Mouse (Mus musculus): ENCODE results near the gene Snx29. TPM values are rescaled to one million over a fixed set of nuclear protein-coding genes. Genes with fewer than 3 reads are reported as not detected.

Snx29 gene
- polyA plus RNA-seq, 1 experiment from 2014 or later, result 15.3 TPM

DNA sequence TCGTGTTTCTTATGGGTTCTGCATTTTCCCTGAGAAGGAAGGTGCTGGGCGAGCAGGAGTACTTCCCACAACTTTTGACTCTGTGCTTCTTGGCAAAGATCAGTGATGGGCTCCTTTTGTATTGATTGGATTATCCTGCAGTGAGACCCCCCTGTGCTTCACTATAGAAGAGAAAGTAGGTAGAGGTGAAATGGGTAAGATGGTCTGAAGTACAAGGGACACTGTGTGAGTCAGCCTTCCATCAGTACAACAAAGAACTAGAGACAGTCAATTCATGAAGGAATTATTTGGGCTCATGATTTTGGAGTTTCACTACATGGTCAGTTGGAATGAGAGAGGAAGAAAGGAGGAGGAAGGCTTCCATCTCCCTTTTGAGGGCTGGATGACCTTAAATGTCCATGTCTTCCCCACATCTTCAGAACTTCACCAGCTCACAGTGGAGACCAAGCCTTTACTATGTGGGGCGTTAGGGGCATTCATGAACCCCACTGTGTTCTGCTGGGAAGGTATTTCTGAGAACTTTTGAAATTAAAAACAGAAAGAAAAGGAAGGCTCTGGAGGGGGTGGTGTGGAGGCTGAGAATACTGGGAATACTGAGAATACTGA lies 363.1 kb downstream of the Snx29 start:
- Histone ChIP-seq H3K4me2 (replicated peaks; ENCODE audit: low read depth, low read length) (no peak overlapping the region), H3K4me1 (replicated peaks; ENCODE audit: control insufficient read depth, insufficient read depth, low read length) (no peaks in the 10 kb centered on the region), H3K27me3 (ENCODE audit: control insufficient read depth, insufficient read depth, low read length) (no peaks in the 10 kb centered on the region), H3K9ac (ENCODE audit: low read depth, low read length) (no peak overlapping the region), H3K9me3 (ENCODE audit: control insufficient read depth, low read length) (no peaks in the 10 kb centered on the region), H3K4me3 (ENCODE audit: low read depth, low read length) (no peak overlapping the region), H3K27ac (ENCODE audit: low read depth, low read length) (no peak overlapping the region), H3K36me3 (ENCODE audit: control insufficient read depth, insufficient read depth, low read length) (no peaks in the 10 kb centered on the region)
- ATAC-seq (ENCODE audit: low FRiP score) (no peak), DNase-seq (ENCODE audit: low spot score) (no peak)
- 87% methylated on average over 3 of the region's 3 CpGs for WGBS

DNA sequence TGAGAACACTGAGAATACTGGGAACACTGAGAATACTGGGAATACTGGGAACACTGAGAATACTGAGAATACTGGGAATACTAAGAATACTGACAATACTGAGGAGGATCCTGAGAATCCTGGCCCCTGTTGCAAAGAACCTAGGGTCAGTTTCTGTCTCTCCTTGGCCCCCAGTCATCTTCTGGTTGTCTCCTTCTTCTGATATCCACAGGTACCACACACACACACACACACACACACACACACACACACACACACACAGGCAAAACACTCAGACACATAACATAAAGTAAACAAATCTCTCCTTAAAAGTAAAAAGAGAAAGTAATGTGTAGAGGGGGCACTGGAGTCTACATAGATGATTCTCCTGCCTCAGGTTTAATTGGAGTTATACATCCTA lies 365.1 kb downstream of the Snx29 start:
- H3K27ac ChIP-seq (ENCODE audit: low read depth, low read length), result no peak overlapping the region
- DNase-seq (ENCODE audit: low spot score) (no peak), ATAC-seq (ENCODE audit: low FRiP score) (no peak)
- no peaks in the 10 kb centered on the region for H3K4me1 ChIP-seq (replicated peaks; ENCODE audit: control insufficient read depth, insufficient read depth, low read length)
- no peak overlapping the region for H3K9ac ChIP-seq (ENCODE audit: low read depth, low read length)
- H3K9me3 ChIP-seq (ENCODE audit: control insufficient read depth, low read length), result no peaks in the 10 kb centered on the region
- no peak overlapping the region for H3K4me3 ChIP-seq (ENCODE audit: low read depth, low read length)
- H3K27me3 ChIP-seq (ENCODE audit: control insufficient read depth, insufficient read depth, low read length), result no peaks in the 10 kb centered on the region
- no peaks in the 10 kb centered on the region for H3K36me3 ChIP-seq (ENCODE audit: control insufficient read depth, insufficient read depth, low read length)
- no peak overlapping the region for H3K4me2 ChIP-seq (replicated peaks; ENCODE audit: low read depth, low read length)

DNA sequence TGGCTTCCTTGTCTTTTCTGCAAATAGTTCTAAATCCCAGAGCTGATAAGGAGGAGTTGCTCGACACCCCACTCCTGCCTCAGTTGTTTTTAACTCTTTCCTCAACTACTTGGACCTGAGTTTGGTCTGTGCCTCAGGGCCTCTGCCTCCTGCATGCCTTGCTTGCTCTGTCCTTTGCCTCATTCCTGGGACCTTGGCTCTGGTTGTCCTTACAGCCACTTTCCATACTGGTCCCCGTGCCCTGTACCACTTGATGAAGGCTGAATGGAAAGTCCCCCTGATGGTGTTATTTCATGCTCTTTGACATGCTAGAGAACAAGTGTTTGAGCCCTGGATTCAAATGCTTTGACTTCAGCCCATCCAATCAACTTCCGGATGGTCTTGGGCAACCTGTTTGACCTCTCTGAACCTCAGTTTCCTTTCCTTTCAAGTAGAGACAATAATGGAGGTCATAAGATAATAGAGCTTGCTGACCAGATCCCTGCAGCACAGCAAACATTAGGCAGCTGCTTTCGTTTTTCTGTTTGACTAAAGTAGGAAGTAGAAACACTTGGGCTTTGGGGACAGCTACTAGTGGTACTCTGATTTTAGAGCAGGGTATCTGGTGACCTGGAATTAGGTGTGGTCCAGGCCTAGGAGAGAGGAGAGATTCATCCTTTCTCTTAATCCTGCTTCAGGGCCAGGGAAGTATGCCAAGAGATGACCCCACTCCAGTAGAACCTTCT lies 365.7 kb downstream of the Snx29 start:
- Histone ChIP-seq H3K9me3 (ENCODE audit: control insufficient read depth, low read length) (no peaks in the 10 kb centered on the region), H3K9ac (ENCODE audit: low read depth, low read length) (no peak overlapping the region), H3K4me3 (ENCODE audit: low read depth, low read length) (no peak overlapping the region), H3K27me3 (ENCODE audit: control insufficient read depth, insufficient read depth, low read length) (no peaks in the 10 kb centered on the region), H3K36me3 (ENCODE audit: control insufficient read depth, insufficient read depth, low read length) (no peaks in the 10 kb centered on the region), H3K4me1 (replicated peaks; ENCODE audit: control insufficient read depth, insufficient read depth, low read length) (no peaks in the 10 kb centered on the region), H3K4me2 (replicated peaks; ENCODE audit: low read depth, low read length) (no peak overlapping the region), H3K27ac (ENCODE audit: low read depth, low read length) (no peak overlapping the region)
- ATAC-seq (ENCODE audit: low FRiP score) (no peak), DNase-seq (ENCODE audit: low spot score) (no peak)
- WGBS, result 66% methylated on average over 4 of the region's 4 CpGs

GRCm38 (mm10) chr16:11690097-11690496 lies 367.4 kb downstream of the Snx29 start:
- ATAC-seq (ENCODE audit: low FRiP score) (no peak), DNase-seq (ENCODE audit: low spot score) (no peak)
- no peaks in the 10 kb centered on the region for H3K36me3 ChIP-seq (ENCODE audit: control insufficient read depth, insufficient read depth, low read length)
- H3K4me1 ChIP-seq (replicated peaks; ENCODE audit: control insufficient read depth, insufficient read depth, low read length), result no peaks in the 10 kb centered on the region
- no peaks in the 10 kb centered on the region for H3K27me3 ChIP-seq (ENCODE audit: control insufficient read depth, insufficient read depth, low read length)
- H3K4me3 ChIP-seq (ENCODE audit: low read depth, low read length), result no peak overlapping the region
- H3K27ac ChIP-seq (ENCODE audit: low read depth, low read length), result no peak overlapping the region
- H3K9ac ChIP-seq (ENCODE audit: low read depth, low read length), result no peak overlapping the region
- no peaks in the 10 kb centered on the region for H3K9me3 ChIP-seq (ENCODE audit: control insufficient read depth, low read length)
- 95% methylated on average over 8 of the region's 8 CpGs for WGBS
- H3K4me2 ChIP-seq (replicated peaks; ENCODE audit: low read depth, low read length), result no peak overlapping the region

DNA sequence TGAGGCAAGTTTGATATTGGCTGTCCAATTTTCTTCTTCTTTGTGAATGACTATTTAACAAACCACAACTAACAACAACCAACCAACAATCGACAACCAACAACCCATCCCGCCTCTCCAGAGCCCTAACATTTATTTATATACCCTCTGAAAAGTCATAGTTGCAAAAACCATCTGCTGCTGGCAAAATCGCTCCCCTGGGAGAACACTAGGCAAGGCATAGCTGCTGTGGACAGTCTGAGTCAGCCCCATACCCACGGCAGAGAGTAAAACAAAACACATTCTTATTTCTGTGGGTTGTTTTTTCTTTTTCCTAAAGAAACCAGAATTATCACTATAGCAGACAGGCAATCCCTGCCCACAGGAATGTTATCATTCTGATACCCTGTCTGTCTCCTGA lies 368.0 kb downstream of the Snx29 start:
- H3K27ac ChIP-seq (ENCODE audit: low read depth, low read length), result no peak overlapping the region
- DNase-seq (ENCODE audit: low spot score) (no peak), ATAC-seq (ENCODE audit: low FRiP score) (no peak)
- no peaks in the 10 kb centered on the region for H3K9me3 ChIP-seq (ENCODE audit: control insufficient read depth, low read length)
- no peak overlapping the region for H3K4me3 ChIP-seq (ENCODE audit: low read depth, low read length)
- H3K27me3 ChIP-seq (ENCODE audit: control insufficient read depth, insufficient read depth, low read length), result no peaks in the 10 kb centered on the region
- WGBS, result 80% methylated on average over 4 of the region's 4 CpGs
- H3K9ac ChIP-seq (ENCODE audit: low read depth, low read length), result no peak overlapping the region
- no peaks in the 10 kb centered on the region for H3K4me1 ChIP-seq (replicated peaks; ENCODE audit: control insufficient read depth, insufficient read depth, low read length)
- H3K4me2 ChIP-seq (replicated peaks; ENCODE audit: low read depth, low read length), result no peak overlapping the region
- no peaks in the 10 kb centered on the region for H3K36me3 ChIP-seq (ENCODE audit: control insufficient read depth, insufficient read depth, low read length)

DNA sequence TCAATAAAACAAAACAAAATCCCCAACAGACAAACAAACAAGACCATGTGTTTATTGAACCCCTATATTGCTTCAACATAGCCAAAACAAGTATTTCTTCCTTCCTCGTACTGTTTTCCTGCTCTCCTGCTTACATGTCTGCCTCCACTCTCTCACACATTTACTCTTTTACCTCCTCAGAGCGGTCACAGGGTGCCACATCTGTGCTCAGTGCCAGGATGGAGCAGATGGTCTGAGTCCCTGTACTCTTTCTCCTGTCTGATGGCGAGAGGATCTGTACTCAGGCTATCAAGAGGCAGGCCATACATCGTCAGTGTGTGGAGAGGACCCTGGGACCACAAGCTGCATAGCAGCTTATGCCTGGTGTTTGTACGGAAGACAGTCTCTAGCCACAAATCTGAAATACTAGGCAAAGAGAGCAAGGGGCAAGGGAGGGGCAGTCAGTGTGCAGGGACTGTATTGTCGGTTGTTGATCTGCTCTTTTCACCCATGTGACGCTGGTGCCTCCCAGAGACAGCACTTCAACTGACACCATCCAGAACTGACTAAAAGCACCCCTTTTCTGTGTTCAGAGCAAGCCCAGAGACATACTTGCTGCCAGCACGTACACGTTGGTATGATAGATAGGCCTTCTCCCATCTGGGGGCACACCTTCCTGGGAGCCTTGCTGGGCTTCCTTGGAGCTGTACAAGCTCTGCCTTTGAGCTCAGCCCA lies 368.9 kb downstream of the Snx29 start:
- 75% methylated on average over 9 of the region's 9 CpGs for WGBS
- Histone ChIP-seq H3K27me3 (ENCODE audit: control insufficient read depth, insufficient read depth, low read length) (no peaks in the 10 kb centered on the region), H3K9ac (ENCODE audit: low read depth, low read length) (no peak overlapping the region), H3K9me3 (ENCODE audit: control insufficient read depth, low read length) (no peaks in the 10 kb centered on the region), H3K4me3 (ENCODE audit: low read depth, low read length) (no peak overlapping the region), H3K27ac (ENCODE audit: low read depth, low read length) (no peak overlapping the region), H3K4me1 (replicated peaks; ENCODE audit: control insufficient read depth, insufficient read depth, low read length) (no peaks in the 10 kb centered on the region), H3K4me2 (replicated peaks; ENCODE audit: low read depth, low read length) (no peak overlapping the region), H3K36me3 (ENCODE audit: control insufficient read depth, insufficient read depth, low read length) (no peaks in the 10 kb centered on the region)
- DNase-seq (ENCODE audit: low spot score), result no peak
- no peak for ATAC-seq (ENCODE audit: low FRiP score)

DNA sequence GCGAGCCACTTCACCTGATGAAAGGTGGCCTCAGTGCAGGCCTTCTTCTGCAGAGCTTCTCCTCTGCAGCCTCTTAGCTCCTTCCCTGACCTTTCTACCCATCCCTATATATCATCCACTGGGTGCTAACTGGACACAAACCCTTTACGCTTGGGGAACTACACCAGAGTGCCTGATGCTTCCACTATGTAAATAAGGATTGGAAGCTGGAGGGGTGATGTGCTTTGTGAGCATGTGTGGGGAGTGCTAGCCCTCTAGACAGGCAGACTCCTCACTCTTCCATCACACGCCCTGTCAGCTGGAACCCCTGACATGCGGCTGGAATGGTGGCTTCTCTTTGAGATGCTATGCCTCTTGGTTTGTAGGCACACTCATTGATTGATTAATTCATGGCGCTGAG lies 370.0 kb downstream of the Snx29 start:
- 64% methylated on average over 5 of the region's 5 CpGs for WGBS

GRCm38 (mm10) chr16:11694386-11694785 lies 371.7 kb downstream of the Snx29 start:
- ATAC-seq (ENCODE audit: low FRiP score) (no peak), DNase-seq (ENCODE audit: low spot score) (no peak)
- Histone ChIP-seq H3K4me2 (replicated peaks; ENCODE audit: low read depth, low read length) (no peak overlapping the region), H3K27me3 (ENCODE audit: control insufficient read depth, insufficient read depth, low read length) (no peaks in the 10 kb centered on the region), H3K27ac (ENCODE audit: low read depth, low read length) (no peak overlapping the region), H3K9me3 (ENCODE audit: control insufficient read depth, low read length) (no peaks in the 10 kb centered on the region), H3K9ac (ENCODE audit: low read depth, low read length) (no peak overlapping the region), H3K4me1 (replicated peaks; ENCODE audit: control insufficient read depth, insufficient read depth, low read length) (no peaks in the 10 kb centered on the region), H3K4me3 (ENCODE audit: low read depth, low read length) (no peak overlapping the region), H3K36me3 (ENCODE audit: control insufficient read depth, insufficient read depth, low read length) (no peaks in the 10 kb centered on the region)
- 78% methylated on average over 4 of the region's 4 CpGs for WGBS

More for the DNA sequence above, 370.0 kb downstream of the Snx29 start:
- H3K4me3 ChIP-seq (ENCODE audit: low read depth, low read length), result no peak overlapping the region
- no peaks in the 10 kb centered on the region for H3K36me3 ChIP-seq (ENCODE audit: control insufficient read depth, insufficient read depth, low read length)
- H3K4me2 ChIP-seq (replicated peaks; ENCODE audit: low read depth, low read length), result no peak overlapping the region
- no peaks in the 10 kb centered on the region for H3K27me3 ChIP-seq (ENCODE audit: control insufficient read depth, insufficient read depth, low read length)
- H3K4me1 ChIP-seq (replicated peaks; ENCODE audit: control insufficient read depth, insufficient read depth, low read length), result no peaks in the 10 kb centered on the region
- ATAC-seq (ENCODE audit: low FRiP score) (no peak), DNase-seq (ENCODE audit: low spot score) (no peak)
- H3K9ac ChIP-seq (ENCODE audit: low read depth, low read length), result no peak overlapping the region
- H3K9me3 ChIP-seq (ENCODE audit: control insufficient read depth, low read length), result no peaks in the 10 kb centered on the region
- no peak overlapping the region for H3K27ac ChIP-seq (ENCODE audit: low read depth, low read length)

DNA sequence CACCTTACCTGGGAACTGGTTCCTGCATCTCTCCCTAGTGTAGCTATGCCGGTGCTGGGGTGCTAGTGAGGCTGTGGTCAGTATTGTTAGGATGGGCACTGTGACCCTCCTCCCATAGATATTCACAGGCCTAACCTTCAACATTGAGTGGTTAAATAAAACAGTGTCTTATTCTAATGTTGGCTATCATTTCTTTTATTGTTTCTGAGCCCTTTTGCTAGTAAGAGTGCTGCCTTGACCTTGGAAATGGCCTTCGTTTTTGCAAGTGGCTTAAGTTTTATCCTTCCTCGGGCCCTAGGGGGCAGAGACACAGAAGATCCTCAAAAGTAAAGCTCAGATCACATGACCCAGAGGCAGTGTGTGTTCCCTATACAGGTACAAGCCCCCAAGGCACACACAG lies 374.1 kb downstream of the Snx29 start:
- no peaks in the 10 kb centered on the region for H3K27me3 ChIP-seq (ENCODE audit: control insufficient read depth, insufficient read depth, low read length)
- no peaks in the 10 kb centered on the region for H3K9me3 ChIP-seq (ENCODE audit: control insufficient read depth, low read length)
- WGBS, result 77% methylated on average over 3 of the region's 3 CpGs
- H3K27ac ChIP-seq (ENCODE audit: low read depth, low read length), result no peak overlapping the region
- H3K4me3 ChIP-seq (ENCODE audit: low read depth, low read length), result no peak overlapping the region
- DNase-seq (ENCODE audit: low spot score) (no peak), ATAC-seq (ENCODE audit: low FRiP score) (no peak)
- H3K4me1 ChIP-seq (replicated peaks; ENCODE audit: control insufficient read depth, insufficient read depth, low read length), result no peaks in the 10 kb centered on the region
- no peaks in the 10 kb centered on the region for H3K36me3 ChIP-seq (ENCODE audit: control insufficient read depth, insufficient read depth, low read length)
- H3K4me2 ChIP-seq (replicated peaks; ENCODE audit: low read depth, low read length), result no peak overlapping the region
- H3K9ac ChIP-seq (ENCODE audit: low read depth, low read length), result no peak overlapping the region

Measured in hindbrain, embryonic 11.5 days (tissue).